In the genomic region with DNA sequence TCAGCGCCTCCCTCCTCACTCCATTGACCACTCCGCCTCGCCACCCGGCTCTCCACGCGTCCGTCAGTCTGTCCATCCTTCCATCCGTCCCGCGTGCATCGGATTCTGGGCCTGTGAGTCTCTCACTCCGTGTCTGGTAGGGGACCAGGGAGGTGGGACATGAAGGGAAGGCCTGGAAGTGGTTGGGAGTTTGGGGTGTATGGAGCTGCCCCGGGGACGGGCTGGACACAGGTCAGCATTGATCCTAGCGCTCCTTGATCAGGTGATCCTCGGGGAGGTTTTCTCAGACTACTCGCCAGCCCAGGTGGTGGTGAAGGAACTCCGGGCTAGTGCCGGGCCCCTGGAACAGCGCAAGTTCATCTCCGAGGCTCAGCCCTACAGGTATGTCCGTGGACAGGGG, we compare ENCODE assay signal across 11 mouse cellular contexts. TPM values are rescaled to one million over a fixed set of nuclear protein-coding genes. Genes with fewer than 3 reads are reported as not detected.
DNase-seq lines count a peak whose midpoint lies in the region; ATAC-seq lines count a peak whose summit lies in the region.
"Had no signal": no experiment of that assay in that cellular context is flagged by ENCODE, and none has a peak within 500 bp of the region (broad histone marks: within the 10 kb centered on the region; RNA-seq: fewer than 3 reads in every experiment).

No protein-coding gene starts in this region.

- no peak overlapping the region for H3K27ac ChIP-seq in liver, embryonic 11.5 days (ENCODE audit: low read depth, low read length)
- no peak overlapping the region for H3K27ac ChIP-seq in liver, embryonic 12.5 days
- H3K27ac ChIP-seq in forebrain, embryonic 13.5 days: no peak overlapping the region
- no peak overlapping the region for H3K27ac ChIP-seq in limb, embryonic 13.5 days
- no peak overlapping the region for H3K27ac ChIP-seq in neural tube, embryonic 15.5 days (replicated peaks)
- H3K27ac ChIP-seq: stomach, embryonic 15.5 days had no signal

- H3K27me3 ChIP-seq in liver, embryonic 11.5 days (replicated peaks; ENCODE audit: control insufficient read depth, insufficient read depth, low read length): peaks cover 68% of the 10 kb centered on the region
- peaks cover 99% of the 10 kb centered on the region for H3K27me3 ChIP-seq in liver, embryonic 12.5 days (replicated peaks)
- H3K27me3 ChIP-seq in forebrain, embryonic 13.5 days: no peaks in the 10 kb centered on the region
- 0 out of 2 replicates have a peak, but pooled peaks cover 4% of the 10 kb centered on the region for H3K27me3 ChIP-seq in limb, embryonic 13.5 days
- no peaks in the 10 kb centered on the region for H3K27me3 ChIP-seq in neural tube, embryonic 15.5 days (replicated peaks)

- peaks cover 6% of the 10 kb centered on the region; the same call in 1 of the 2 replicates for H3K4me1 ChIP-seq in liver, embryonic 11.5 days (replicated peaks; ENCODE audit: control insufficient read depth, insufficient read depth, low read length)
- H3K4me1 ChIP-seq in liver, embryonic 12.5 days: peaks cover 40% of the 10 kb centered on the region
- H3K4me1 ChIP-seq in forebrain, embryonic 13.5 days: peaks cover 31% of the 10 kb centered on the region
- H3K4me1 ChIP-seq in limb, embryonic 13.5 days: peaks cover 32% of the 10 kb centered on the region
- peaks cover 40% of the 10 kb centered on the region for H3K4me1 ChIP-seq in neural tube, embryonic 15.5 days

- H3K4me3 ChIP-seq in liver, embryonic 11.5 days (ENCODE audit: low read depth, low read length): no peak overlapping the region
- no peak overlapping the region for H3K4me3 ChIP-seq in liver, embryonic 12.5 days
- H3K4me3 ChIP-seq in forebrain, embryonic 13.5 days: no peak overlapping the region
- H3K4me3 ChIP-seq in limb, embryonic 13.5 days: peak overlapping the region; percentile 88
- H3K4me3 ChIP-seq in neural tube, embryonic 15.5 days (replicated peaks): peak overlapping the region; percentile 72; the same call in 1 of the 2 replicates

- H3K4me2 ChIP-seq in liver, embryonic 11.5 days: peak overlapping the region; percentile 24; the same call in 1 of the 2 replicates
- H3K4me2 ChIP-seq in liver, embryonic 12.5 days: no peak overlapping the region; the same call in 1 of the 2 replicates
- peak overlapping the region; percentile 91 for H3K4me2 ChIP-seq in forebrain, embryonic 13.5 days
- peak overlapping the region; percentile 85 for H3K4me2 ChIP-seq in limb, embryonic 13.5 days (replicated peaks)
- peak overlapping the region; percentile 90 for H3K4me2 ChIP-seq in neural tube, embryonic 15.5 days

- no peaks in the 10 kb centered on the region for H3K9me3 ChIP-seq in liver, embryonic 11.5 days (ENCODE audit: control insufficient read depth, low read length)
- H3K9me3 ChIP-seq in liver, embryonic 12.5 days (replicated peaks): no peaks in the 10 kb centered on the region
- no peaks in the 10 kb centered on the region for H3K9me3 ChIP-seq in forebrain, embryonic 13.5 days (replicated peaks)
- no peaks in the 10 kb centered on the region for H3K9me3 ChIP-seq in limb, embryonic 13.5 days
- H3K9me3 ChIP-seq in neural tube, embryonic 15.5 days (replicated peaks): no peaks in the 10 kb centered on the region
- H3K9me3 ChIP-seq: G1E; stomach, embryonic 15.5 days had no signal

- no peak overlapping the region for H3K9ac ChIP-seq in liver, embryonic 11.5 days (ENCODE audit: low read depth, low read length)
- no peak overlapping the region for H3K9ac ChIP-seq in liver, embryonic 12.5 days
- H3K9ac ChIP-seq in forebrain, embryonic 13.5 days: no peak overlapping the region
- 0 out of 2 replicates have a peak overlapping the region, but pooled peaks have one; percentile 9 for H3K9ac ChIP-seq in limb, embryonic 13.5 days
- H3K9ac ChIP-seq in neural tube, embryonic 15.5 days (replicated peaks): no peak overlapping the region
- H3K9ac ChIP-seq: stomach, embryonic 15.5 days had no signal

- 67% methylated on average over 22 of the region's 22 CpGs for WGBS in liver, embryonic 11.5 days
- WGBS in liver, embryonic 12.5 days (ENCODE audit: insufficient replicate concordance): 57% methylated on average over 22 of the region's 22 CpGs
- WGBS in forebrain, embryonic 13.5 days: 91% methylated on average over 22 of the region's 22 CpGs
- 85% methylated on average over 22 of the region's 22 CpGs for WGBS in limb, embryonic 13.5 days
- WGBS in neural tube, embryonic 15.5 days: 86% methylated on average over 22 of the region's 22 CpGs

- no peak for ATAC-seq in liver, embryonic 11.5 days (replicated peaks; ENCODE audit: low FRiP score)
- no peak for ATAC-seq in liver, embryonic 12.5 days
- ATAC-seq in forebrain, embryonic 13.5 days: no peak
- no peak for ATAC-seq in limb, embryonic 13.5 days (ENCODE audit: low FRiP score, low read depth)
- ATAC-seq in neural tube, embryonic 15.5 days (ENCODE audit: low FRiP score): no peak

- H3K36me3 ChIP-seq in liver, embryonic 11.5 days (ENCODE audit: control insufficient read depth, insufficient read depth, low read length): no peaks in the 10 kb centered on the region
- H3K36me3 ChIP-seq in liver, embryonic 12.5 days: no peaks in the 10 kb centered on the region
- H3K36me3 ChIP-seq in forebrain, embryonic 13.5 days (ENCODE audit: poor library complexity, severe bottlenecking): peaks cover 54% of the 10 kb centered on the region
- peaks cover 51% of the 10 kb centered on the region for H3K36me3 ChIP-seq in limb, embryonic 13.5 days
- peaks cover 52% of the 10 kb centered on the region for H3K36me3 ChIP-seq in neural tube, embryonic 15.5 days
- H3K36me3 ChIP-seq: G1E had no signal

- DNase-seq in liver, embryonic 11.5 days (ENCODE audit: low spot score): no peak
- DNase-seq in liver: no peak
- DNase-seq in ovary, postnatal 36 days (ENCODE audit: low spot score): no peak
- DNase-seq: kidney, postnatal 10 days; right cerebral cortex, postnatal 25 days had no signal

RNA-seq across cellular contexts. Expression of gene Sult2b1, which starts 3.2 kb away (rescaled TPM):
- 0.65 and 0.70 TPM in 2 replicates for polyA plus RNA-seq in liver, embryonic 11.5 days (2014; fragmentation: Nextera tagmentation; extraction: Ambion mirVana)
- 0.77 and 0.81 TPM in 2 replicates for polyA plus RNA-seq in liver, embryonic 12.5 days (2016; fragmentation: Nextera tagmentation; extraction: Ambion mirVana)
- 4.1 and 4.4 TPM in 2 replicates for polyA plus RNA-seq in forebrain, embryonic 13.5 days (2015; fragmentation: Nextera tagmentation; extraction: Ambion mirVana)
- polyA plus RNA-seq in limb, embryonic 13.5 days (2015; fragmentation: Nextera tagmentation; extraction: Ambion mirVana): 3.1 and 3.7 TPM in 2 replicates
- 7.1 and 8.6 TPM in 2 replicates for polyA plus RNA-seq in neural tube, embryonic 15.5 days (2015; fragmentation: Nextera tagmentation; extraction: Ambion mirVana)
- polyA plus RNA-seq: G1E had no signal

RNA-seq across cellular contexts. Expression of gene Lmtk3, which starts 4.1 kb away (rescaled TPM):
- 0.30 and 0.45 TPM in 2 replicates for polyA plus RNA-seq in liver, embryonic 11.5 days (2014; fragmentation: Nextera tagmentation; extraction: Ambion mirVana)
- 0.10 and 0.32 TPM in 2 replicates for polyA plus RNA-seq in liver, embryonic 12.5 days (2016; fragmentation: Nextera tagmentation; extraction: Ambion mirVana)
- 12.4 and 13.1 TPM in 2 replicates for polyA plus RNA-seq in forebrain, embryonic 13.5 days (2015; fragmentation: Nextera tagmentation; extraction: Ambion mirVana)
- polyA plus RNA-seq in limb, embryonic 13.5 days (2015; fragmentation: Nextera tagmentation; extraction: Ambion mirVana): 4.3 and 4.9 TPM in 2 replicates
- 19.3 and 26.0 TPM in 2 replicates for polyA plus RNA-seq in neural tube, embryonic 15.5 days (2015; fragmentation: Nextera tagmentation; extraction: Ambion mirVana)

RNA-seq across cellular contexts. Expression of gene Cyth2, which starts 26.7 kb away (rescaled TPM):
- 67.2 and 69.1 TPM in 2 replicates for polyA plus RNA-seq in liver, embryonic 11.5 days (2014; fragmentation: Nextera tagmentation; extraction: Ambion mirVana)
- 47.1 and 54.2 TPM in 2 replicates for polyA plus RNA-seq in liver, embryonic 12.5 days (2016; fragmentation: Nextera tagmentation; extraction: Ambion mirVana)
- 314 and 335 TPM in 2 replicates for polyA plus RNA-seq in forebrain, embryonic 13.5 days (2015; fragmentation: Nextera tagmentation; extraction: Ambion mirVana)
- 135 and 137 TPM in 2 replicates for polyA plus RNA-seq in limb, embryonic 13.5 days (2015; fragmentation: Nextera tagmentation; extraction: Ambion mirVana)
- polyA plus RNA-seq in neural tube, embryonic 15.5 days (2015; fragmentation: Nextera tagmentation; extraction: Ambion mirVana): 211 and 253 TPM in 2 replicates

RNA-seq across cellular contexts. Expression of gene Kcnj14, which starts 36.9 kb away (rescaled TPM):
- polyA plus RNA-seq in liver, embryonic 11.5 days (2014; fragmentation: Nextera tagmentation; extraction: Ambion mirVana): 0.40 and 0.74 TPM in 2 replicates
- 0.27 and 0.50 TPM in 2 replicates for polyA plus RNA-seq in liver, embryonic 12.5 days (2016; fragmentation: Nextera tagmentation; extraction: Ambion mirVana)
- 0.45 and 0.49 TPM in 2 replicates for polyA plus RNA-seq in forebrain, embryonic 13.5 days (2015; fragmentation: Nextera tagmentation; extraction: Ambion mirVana)
- polyA plus RNA-seq in limb, embryonic 13.5 days (2015; fragmentation: Nextera tagmentation; extraction: Ambion mirVana): 2.1 TPM in 2 replicates
- 1.4 and 1.7 TPM in 2 replicates for polyA plus RNA-seq in neural tube, embryonic 15.5 days (2015; fragmentation: Nextera tagmentation; extraction: Ambion mirVana)

RNA-seq across cellular contexts. Expression of gene Grwd1, which starts 43.1 kb away (rescaled TPM):
- polyA plus RNA-seq in liver, embryonic 11.5 days (2014; fragmentation: Nextera tagmentation; extraction: Ambion mirVana): 101 and 106 TPM in 2 replicates
- polyA plus RNA-seq in liver, embryonic 12.5 days (2016; fragmentation: Nextera tagmentation; extraction: Ambion mirVana): 61.4 and 67.0 TPM in 2 replicates
- polyA plus RNA-seq in forebrain, embryonic 13.5 days (2015; fragmentation: Nextera tagmentation; extraction: Ambion mirVana): 49.2 and 53.6 TPM in 2 replicates
- polyA plus RNA-seq in limb, embryonic 13.5 days (2015; fragmentation: Nextera tagmentation; extraction: Ambion mirVana): 69.1 and 71.6 TPM in 2 replicates
- 40.7 and 48.9 TPM in 2 replicates for polyA plus RNA-seq in neural tube, embryonic 15.5 days (2015; fragmentation: Nextera tagmentation; extraction: Ambion mirVana)

Comparison
In these comparisons a context has a peak if more than half of its experiments do, and no peak if none do; other contexts are left out.
1. H3K4me3 ChIP-seq: peak in limb, embryonic 13.5 days (single experiment) and neural tube, embryonic 15.5 days (single experiment); none in liver, embryonic 11.5 days (single experiment), liver, embryonic 12.5 days (single experiment) and forebrain, embryonic 13.5 days (single experiment).